Mouse (Mus musculus) ES-E14 (cell line): ENCODE results near the gene Arhgef10l. TPM values are rescaled to one million over a fixed set of nuclear protein-coding genes. Genes with fewer than 3 reads are reported as not detected.
A peak's percentile ranks its signal among the peaks of the same experiment; 100 is the strongest.

Experiments
- DNase-seq: peaks from one replicate; pipeline ENCODE4 v3.0.0-alpha.2; 2013; ENCODE audit warnings: low read depth, low spot score
- H3K27ac ChIP-seq: 2 replicates; pipeline ENCODE4 v1.5.1; 2012; ENCODE audit warnings: low read depth, mild to moderate bottlenecking, low read length, moderate library complexity, mixed read lengths; ENCODE audit not compliant: poor library complexity, insufficient read depth, severe bottlenecking
- H3K36me3 ChIP-seq: 2 replicates; pipeline ENCODE4 v1.6.1; 2012; ENCODE audit warnings: mild to moderate bottlenecking, low read length, moderate library complexity, mixed read lengths; ENCODE audit not compliant: control insufficient read depth, poor library complexity, insufficient read depth, severe bottlenecking
- H3K4me1 ChIP-seq, 2 experiments: fragments of 150-350 bp in 1 of 2; sonication (generic) in 1 of 2; 2 replicates each; pipeline ENCODE4 v1.6.1; 2012; ENCODE audit warnings: low read length in 2 of 2, mild to moderate bottlenecking in 1 of 2, mixed read lengths in 1 of 2; ENCODE audit not compliant: control insufficient read depth in 2 of 2, insufficient read depth in 2 of 2, poor library complexity in 1 of 2
- H3K4me3 ChIP-seq, 2 experiments: fragments of 150-350 bp in 1 of 2; sonication (generic) in 1 of 2; 2 replicates each; pipeline ENCODE4 v1.5.1; 2012; ENCODE audit warnings: low read length in 2 of 2, low read depth in 1 of 2, mild to moderate bottlenecking in 1 of 2, mixed read lengths in 1 of 2; ENCODE audit not compliant: insufficient read depth in 1 of 2, poor library complexity in 1 of 2, severe bottlenecking in 1 of 2
- H3K9ac ChIP-seq: 2 replicates; pipeline ENCODE4 v1.6.1; 2012; ENCODE audit warnings: low read depth, mild to moderate bottlenecking, low read length, mixed read lengths; ENCODE audit not compliant: poor library complexity, insufficient read depth, severe bottlenecking
- H3K9me3 ChIP-seq: fragments of 150-350 bp; sonication (generic); 2 replicates; pipeline ENCODE4 v1.6.1; 2012; ENCODE audit warnings: low read depth, mild to moderate bottlenecking, low read length; ENCODE audit not compliant: control insufficient read depth, insufficient read depth
- CHD2 ChIP-seq: IDR thresholded peaks from 2 replicates; pipeline ENCODE4 v1.6.1; 2014; ENCODE audit warnings: mild to moderate bottlenecking, low read depth, low read length, inconsistent platforms
- HCFC1 ChIP-seq: IDR thresholded peaks from 2 replicates; pipeline ENCODE4 v1.6.1; 2012; ENCODE audit warnings: low read length, inconsistent platforms, borderline replicate concordance; ENCODE audit not compliant: insufficient read depth
- MAFK ChIP-seq: IDR thresholded peaks from 2 replicates; pipeline ENCODE4 v1.6.1; 2014; ENCODE audit warnings: mild to moderate bottlenecking, low read depth, low read length, inconsistent platforms; ENCODE audit not compliant: insufficient read depth
- ZC3H11A ChIP-seq: IDR thresholded peaks from 2 replicates; pipeline ENCODE4 v1.6.1; 2012; ENCODE audit warnings: low read depth, mild to moderate bottlenecking, inconsistent platforms, low read length, borderline replicate concordance
- ZNF384 ChIP-seq: IDR thresholded peaks from 2 replicates; pipeline ENCODE4 v1.6.1; 2012; ENCODE audit warnings: low read depth, low read length, inconsistent platforms
- in situ Hi-C, 2 experiments: fragments of 600-800 bp; cut with MboI; formaldehyde crosslinking; loops; one replicate each; pipeline ENCODE4 v1.15.1; 2025; ENCODE audit warnings: low sequenced_read_pairs in 2 of 2, inconsistent platforms in 1 of 2; ENCODE audit not compliant: unreplicated experiment in 2 of 2
- total RNA-seq: library from RNA; depleted of rRNA; stranded (reverse); fragments of 300-350 nt; gene quantifications from 2 replicates; pipeline ENCODE4 v1.2.3, GENCODE M21; 2012

Gene Arhgef10l
- total RNA-seq, 1 experiment = 14.8 TPM

- in situ Hi-C loops = no loop called here
- no peaks in the 10 kb centered on the region for H3K9me3 ChIP-seq
- H3K27ac ChIP-seq = peak overlapping the region; percentile 92; the same call in 1 of the 2 replicates
- TF ChIP-seq CHD2 (no peak), ZNF384 (no peak), MAFK (no peak), ZC3H11A (no peak), HCFC1 (no peak)
- H3K4me1 ChIP-seq = peaks cover 0 to 27% of the 10 kb centered on the region in 2 experiments; a peak in 2 of 4 replicates
- peak overlapping the region; percentile 83 to 99 for H3K4me3 ChIP-seq
- H3K9ac ChIP-seq = peak overlapping the region; percentile 95; the same call in 1 of the 2 replicates
- no peak for DNase-seq
- peaks cover 51% of the 10 kb centered on the region for H3K36me3 ChIP-seq
These were observed 37.8 kb upstream of the Arhgef10l start for GRCm38 (mm10) chr4:140703636-140704035.

DNA sequence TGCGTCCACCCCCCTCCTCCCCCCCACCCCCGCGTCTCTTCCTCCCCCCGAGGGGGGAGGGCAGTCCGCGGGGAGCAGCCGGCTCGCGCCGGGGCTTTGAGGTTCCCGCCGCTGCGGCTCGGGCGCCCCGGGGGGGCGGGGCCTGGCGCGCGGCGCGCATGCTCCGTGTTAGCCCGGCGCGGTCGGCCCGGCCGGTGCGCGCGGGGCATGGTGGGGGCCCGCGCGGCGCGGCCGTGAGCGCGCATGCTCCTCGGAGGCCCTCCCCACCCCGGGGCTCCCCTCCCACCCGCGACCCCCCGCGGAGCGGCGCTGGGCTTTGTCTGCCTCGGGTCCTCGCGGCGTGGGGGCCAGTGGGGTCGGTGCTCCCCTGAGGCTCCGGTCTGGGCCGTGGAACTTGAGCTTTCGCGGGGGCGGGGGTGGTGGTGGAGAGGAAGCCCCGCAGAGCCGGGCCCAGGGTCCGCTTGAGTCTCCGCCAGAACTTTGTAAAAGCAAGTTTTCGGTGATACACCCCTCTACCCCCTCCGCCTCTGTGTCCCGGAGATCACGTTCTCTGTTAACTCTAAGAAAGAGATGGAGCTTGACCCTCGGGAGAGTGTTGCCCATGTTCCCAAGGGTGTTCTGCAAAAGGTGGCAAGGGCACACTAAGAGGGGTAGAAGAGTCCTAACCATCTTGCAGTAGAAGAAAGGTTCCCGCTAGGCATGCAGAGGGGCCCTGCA is 37.0 kb upstream of the Arhgef10l start:
- Histone ChIP-seq H3K36me3 (peaks cover 42% of the 10 kb centered on the region), H3K4me3 (peak overlapping the region; percentile 83 to 99), H3K4me1 (peaks cover 0 to 26% of the 10 kb centered on the region in 2 experiments; a peak in 2 of 4 replicates), H3K9ac (peak overlapping the region; percentile 95), H3K9me3 (no peaks in the 10 kb centered on the region), H3K27ac (peak overlapping the region; percentile 92)
- TF ChIP-seq MAFK = no peak
- no peak for TF ChIP-seq ZC3H11A
- TF ChIP-seq CHD2 = no peak
- no peak for TF ChIP-seq HCFC1
- no peak for TF ChIP-seq ZNF384
- in situ Hi-C loops = no loop called here
- no peak for DNase-seq

DNA sequence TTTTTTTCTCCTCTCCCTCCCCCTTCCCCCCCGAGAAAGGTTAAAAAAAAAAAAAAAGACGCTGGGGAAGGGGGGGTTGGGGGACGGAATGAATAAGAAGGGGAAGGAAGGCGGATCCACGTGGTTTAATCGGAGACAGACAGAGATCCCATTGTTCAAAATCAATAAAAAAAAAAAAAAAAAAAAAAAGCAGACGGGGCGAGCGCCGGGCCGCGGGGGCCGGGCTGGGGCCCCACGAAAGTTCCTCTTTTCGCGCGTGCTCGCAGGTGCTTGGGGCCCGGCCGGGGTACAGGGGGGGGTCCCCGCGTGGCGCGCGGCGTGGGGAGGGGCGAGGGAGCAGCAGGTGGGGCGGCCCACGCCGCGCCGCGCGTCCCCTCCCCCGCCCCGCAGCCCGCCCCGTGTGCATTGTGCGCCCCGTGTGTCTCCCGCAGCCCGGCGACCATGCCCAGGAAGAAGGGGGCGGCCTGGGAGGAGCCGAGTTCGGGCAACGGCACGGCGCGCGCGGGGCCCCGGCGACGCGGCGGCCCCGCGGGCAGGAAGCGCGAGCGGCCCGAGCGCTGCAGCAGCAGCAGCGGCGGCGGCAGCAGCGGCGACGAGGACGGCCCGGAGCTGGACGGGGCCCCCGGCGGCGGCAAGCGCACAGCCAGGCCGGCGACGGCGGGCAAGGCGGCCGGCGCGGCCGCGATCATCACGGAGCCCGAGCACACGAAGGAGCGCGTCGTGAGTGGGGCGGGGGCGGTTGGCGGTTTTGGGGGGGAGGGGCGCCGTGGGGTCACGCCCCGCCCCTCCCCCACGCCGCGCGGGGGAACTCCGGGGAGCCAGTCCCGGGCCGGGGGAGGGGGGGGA is 36.1 kb upstream of the Arhgef10l start:
- TF ChIP-seq HCFC1 (no peak), ZC3H11A (no peak), MAFK (no peak), ZNF384 (peak; percentile 88), CHD2 (no peak)
- no peak for DNase-seq
- Histone ChIP-seq H3K9me3 (no peaks in the 10 kb centered on the region), H3K4me3 (peak overlapping the region; percentile 75 to 99), H3K36me3 (peaks cover 34% of the 10 kb centered on the region), H3K9ac (peak overlapping the region; percentile 98), H3K27ac (peak overlapping the region; percentile 92), H3K4me1 (peaks cover 0 to 26% of the 10 kb centered on the region in 2 experiments; a peak in 2 of 4 replicates)
- in situ Hi-C loops = no loop called here

GRCm38 (mm10) chr4:140701049-140701715 is 35.4 kb upstream of the Arhgef10l start:
- Histone ChIP-seq H3K36me3 (peaks cover 32% of the 10 kb centered on the region), H3K27ac (peak overlapping the region; percentile 97), H3K4me1 (peaks cover 0 to 26% of the 10 kb centered on the region in 2 experiments; a peak in 2 of 4 replicates), H3K4me3 (peak overlapping the region; percentile 75 to 99), H3K9me3 (no peaks in the 10 kb centered on the region), H3K9ac (peak overlapping the region; percentile 98)
- in situ Hi-C loops = no loop called here
- no peak for TF ChIP-seq ZC3H11A
- no peak for TF ChIP-seq HCFC1
- DNase-seq = no peak
